11 mouse cellular contexts compared by ENCODE assay signal in the genomic region with DNA sequence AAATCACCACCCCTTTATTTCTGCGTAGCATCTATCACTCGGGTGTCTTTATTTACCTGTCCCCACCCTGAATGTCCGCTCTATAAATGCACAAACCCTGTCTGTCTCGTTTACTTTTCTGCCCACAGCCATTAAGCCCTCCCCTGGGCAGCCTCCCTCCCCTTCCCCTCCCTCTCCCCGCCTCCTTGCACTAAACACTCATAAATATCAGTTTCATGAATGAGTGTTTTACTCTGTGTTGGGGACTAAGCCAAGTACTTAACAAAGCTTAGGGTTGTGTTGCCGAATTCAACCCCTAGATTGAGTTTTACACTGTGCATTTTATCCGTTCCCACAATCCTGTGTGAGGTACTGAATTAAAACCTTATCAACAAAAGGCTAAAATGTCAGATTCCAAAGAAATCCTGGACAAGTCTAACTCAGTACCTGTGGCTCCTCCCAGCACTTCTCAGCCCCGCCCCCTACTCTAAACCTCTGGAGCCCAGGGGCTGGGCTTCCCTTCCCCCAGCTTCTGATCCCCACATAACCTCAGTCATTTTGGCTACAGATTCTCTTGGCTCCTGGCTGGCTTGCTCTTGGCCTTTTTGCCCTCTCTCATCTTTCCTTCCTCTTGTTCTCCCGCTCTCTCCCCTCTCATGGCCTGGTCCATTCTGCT. TPM values are rescaled to one million over a fixed set of nuclear protein-coding genes. Genes with fewer than 3 reads are reported as not detected.
DNase-seq lines count a peak whose midpoint lies in the region; ATAC-seq and TF ChIP-seq lines count a peak whose summit lies in the region.
"Had no signal": no experiment of that assay in that cellular context is flagged by ENCODE, and none has a peak within 500 bp of the region (broad histone marks: within the 10 kb centered on the region; RNA-seq: fewer than 3 reads in every experiment).

No protein-coding gene starts in this region.

- H3K9ac ChIP-seq in heart, embryonic 11.5 days (ENCODE audit: low read depth, low read length): no peak overlapping the region
- no peak overlapping the region for H3K9ac ChIP-seq in limb, embryonic 11.5 days (ENCODE audit: low read length)
- H3K9ac ChIP-seq in lung, postnatal 0 days (replicated peaks; ENCODE audit: low read depth): no peak overlapping the region
- H3K9ac ChIP-seq: hindbrain, embryonic 14.5 days had no signal

- intact Hi-C loops in left cerebral cortex, postnatal 10 days (cut with DNase I): loop anchor here (10.0 kb wide), 1 partner anchor 85 kb away; no protein-coding TSS in a partner anchor

- no peaks in the 10 kb centered on the region for H3K4me1 ChIP-seq in heart, embryonic 11.5 days (ENCODE audit: control insufficient read depth, insufficient read depth, low read length)
- H3K4me1 ChIP-seq in limb, embryonic 11.5 days (ENCODE audit: control insufficient read depth, insufficient read depth, low read length): peaks cover 6% of the 10 kb centered on the region
- no peaks in the 10 kb centered on the region for H3K4me1 ChIP-seq in lung, postnatal 0 days (ENCODE audit: insufficient read depth, low read depth, low read length)

- DNase-seq in heart, postnatal 4 days: no peak
- DNase-seq in embryo, embryonic 11 days: peak; percentile 51
- DNase-seq in limb, embryonic 11.5 days (ENCODE audit: low spot score): peak; percentile 48
- DNase-seq in lung, postnatal 0 days (ENCODE audit: low spot score): peak; percentile 58
- DNase-seq in left cerebral cortex, postnatal 10 days (ENCODE audit: extremely low spot score in 1 of 2, low spot score in 2 of 2): no peak
- DNase-seq in right cerebral cortex, adult 2 months (ENCODE audit: low spot score in 2 of 2): no peak
- no peak for DNase-seq in spleen, postnatal 14 days (ENCODE audit: low spot score in 2 of 2)
- DNase-seq: cerebellum, adult 18-20 months had no signal

- no peaks in the 10 kb centered on the region for H3K27me3 ChIP-seq in heart, embryonic 11.5 days (ENCODE audit: control insufficient read depth, insufficient read depth, low read length)
- no peaks in the 10 kb centered on the region for H3K27me3 ChIP-seq in limb, embryonic 11.5 days (ENCODE audit: control insufficient read depth, insufficient read depth, low read length)
- H3K27me3 ChIP-seq in lung, postnatal 0 days (replicated peaks; ENCODE audit: insufficient read depth, low read length): no peaks in the 10 kb centered on the region

- 36% methylated on average over 9 of the region's 9 CpGs for WGBS in heart, embryonic 11.5 days (ENCODE audit: insufficient replicate concordance)
- WGBS in limb, embryonic 11.5 days: 27% methylated on average over 9 of the region's 9 CpGs
- WGBS in lung, postnatal 0 days: 20% methylated on average over 9 of the region's 9 CpGs

- no peak overlapping the region for H3K27ac ChIP-seq in heart, embryonic 11.5 days (ENCODE audit: low read depth, low read length)
- H3K27ac ChIP-seq in limb, embryonic 11.5 days (replicated peaks; ENCODE audit: low read depth, low read length): no peak overlapping the region
- H3K27ac ChIP-seq in lung, postnatal 0 days (ENCODE audit: low read length): no peak overlapping the region
- H3K27ac ChIP-seq: hindbrain, embryonic 14.5 days; macrophage had no signal

- TF ChIP-seq EP300 in lung, postnatal 0 days (IDR thresholded peaks at IDR 0.05): no peak

- no peaks in the 10 kb centered on the region for H3K36me3 ChIP-seq in heart, embryonic 11.5 days (ENCODE audit: control insufficient read depth, insufficient read depth, low read length)
- no peaks in the 10 kb centered on the region for H3K36me3 ChIP-seq in limb, embryonic 11.5 days (ENCODE audit: control insufficient read depth, insufficient read depth, low read length)
- no peaks in the 10 kb centered on the region for H3K36me3 ChIP-seq in lung, postnatal 0 days (ENCODE audit: insufficient read depth, low read length)

- no peak for TF ChIP-seq CTCF in lung, postnatal 0 days (IDR thresholded peaks at IDR 0.05)

- H3K9me3 ChIP-seq in heart, embryonic 11.5 days (replicated peaks; ENCODE audit: control insufficient read depth, low read length): no peaks in the 10 kb centered on the region
- H3K9me3 ChIP-seq in limb, embryonic 11.5 days (ENCODE audit: control insufficient read depth, low read length): no peaks in the 10 kb centered on the region
- no peaks in the 10 kb centered on the region for H3K9me3 ChIP-seq in lung, postnatal 0 days (ENCODE audit: low read length)

- H3K4me2 ChIP-seq in heart, embryonic 11.5 days: peak overlapping the region; percentile 31; the same call in 1 of the 2 replicates
- peak overlapping the region; percentile 8; the same call in 1 of the 2 replicates for H3K4me2 ChIP-seq in limb, embryonic 11.5 days (ENCODE audit: low read depth, severe bottlenecking)
- H3K4me2 ChIP-seq in lung, postnatal 0 days (replicated peaks; ENCODE audit: low read depth, low read length): peak overlapping the region; percentile 27; the same call in 1 of the 2 replicates
- H3K4me2 ChIP-seq: hindbrain, embryonic 14.5 days had no signal

- H3K4me3 ChIP-seq in heart, embryonic 11.5 days (ENCODE audit: low read depth, low read length): no peak overlapping the region
- no peak overlapping the region for H3K4me3 ChIP-seq in limb, embryonic 11.5 days (ENCODE audit: low read depth, low read length)
- H3K4me3 ChIP-seq in lung, postnatal 0 days (ENCODE audit: low read depth, low read length): no peak overlapping the region

- no peak for ATAC-seq in heart, embryonic 11.5 days (replicated peaks; ENCODE audit: insufficient number of reproducible peaks, low FRiP score, low TSS enrichment)
- peak; percentile 68 for ATAC-seq in limb, embryonic 11.5 days (ENCODE audit: insufficient number of reproducible peaks, low FRiP score, low TSS enrichment, low read depth)
- ATAC-seq in lung, postnatal 0 days: peak; percentile 67

RNA-seq across cellular contexts. Expression of gene Clint1, which starts 52.0 kb away (rescaled TPM):
- 49.2 and 57.9 TPM in 2 replicates for polyA plus RNA-seq in heart, embryonic 11.5 days (2014; fragmentation: Nextera tagmentation; extraction: Ambion mirVana)
- 10 to 100 TPM; 52.0 to 53.0 TPM for total RNA-seq in heart, postnatal 4 days (2021)
- 77.6 and 81.0 TPM in 2 replicates for polyA plus RNA-seq in limb, embryonic 11.5 days (2014; fragmentation: Nextera tagmentation; extraction: Ambion mirVana)
- polyA plus RNA-seq in lung, postnatal 0 days (2015; fragmentation: Nextera tagmentation; extraction: Ambion mirVana): 41.6 and 47.0 TPM in 2 replicates
- 10 to 100 TPM; 43.8 to 44.0 TPM for total RNA-seq in left cerebral cortex, postnatal 10 days (2021)

Comparison
In these comparisons a context has a peak if more than half of its experiments do, and no peak if none do; other contexts are left out.
1. DNase-seq: peak in embryo, embryonic 11 days (single experiment), limb, embryonic 11.5 days (single experiment) and lung, postnatal 0 days (single experiment); none in heart, postnatal 4 days (single experiment), left cerebral cortex, postnatal 10 days (0 of 2), right cerebral cortex, adult 2 months (0 of 2) and spleen, postnatal 14 days (0 of 2).
2. Peak in every context shown above with its lines, with median percentiles within 50 percentile points of each other: H3K4me2 ChIP-seq.